Mouse (Mus musculus): ENCODE results near the gene Eif4b. TPM values are rescaled to one million over a fixed set of nuclear protein-coding genes. Genes with fewer than 3 reads are reported as not detected.

The Eif4b gene
- polyA plus RNA-seq, 1 experiment from 2014 or later = 121 TPM

GRCm38 (mm10) chr15:102146089-102146488 is 72.5 kb downstream of the Eif4b start:
- Histone ChIP-seq H3K4me2 (ENCODE audit: low read depth) (no peak overlapping the region), H3K4me3 (ENCODE audit: low read depth, low read length) (no peak overlapping the region), H3K9me3 (ENCODE audit: control insufficient read depth, low read length) (no peaks in the 10 kb centered on the region), H3K9ac (ENCODE audit: low read length) (no peak overlapping the region), H3K27ac (ENCODE audit: low read depth, low read length) (no peak overlapping the region), H3K4me1 (ENCODE audit: control insufficient read depth, insufficient read depth, low read length) (peaks cover 5% of the 10 kb centered on the region; the same call in 1 of the 2 replicates), H3K27me3 (ENCODE audit: control insufficient read depth, insufficient read depth, low read length) (peaks cover 30% of the 10 kb centered on the region), H3K36me3 (ENCODE audit: control insufficient read depth, insufficient read depth, low read length) (no peaks in the 10 kb centered on the region)
- no peak for ATAC-seq (ENCODE audit: insufficient read depth, low FRiP score, low TSS enrichment)
- 88% methylated on average over 5 of the region's 5 CpGs for WGBS
- no peak for DNase-seq (ENCODE audit: low spot score)

Other genes with a start within 250 kb of the Eif4b start
- gene Krt1, start 223.0 kb upstream of the Eif4b start, polyA plus RNA-seq (2014; fragmentation: Nextera tagmentation; extraction: Ambion mirVana) = 0.53 and 0.74 TPM in 2 replicates
- gene Krt77, start 204.1 kb upstream of the Eif4b start, polyA plus RNA-seq (2014; fragmentation: Nextera tagmentation; extraction: Ambion mirVana) = not detected in 2 replicates
- gene Krt76, start 180.9 kb upstream of the Eif4b start, polyA plus RNA-seq (2014; fragmentation: Nextera tagmentation; extraction: Ambion mirVana) = not detected in 2 replicates
- not detected in 2 replicates for gene Krt4, start 149.0 kb upstream of the Eif4b start, polyA plus RNA-seq (2014; fragmentation: Nextera tagmentation; extraction: Ambion mirVana)
- gene Krt79, start 133.4 kb upstream of the Eif4b start, polyA plus RNA-seq (2014; fragmentation: Nextera tagmentation; extraction: Ambion mirVana) = 0.21 TPM in 1 of 2 replicates, not detected in the other
- not detected in 2 replicates for gene Krt78, start 119.5 kb upstream of the Eif4b start, polyA plus RNA-seq (2014; fragmentation: Nextera tagmentation; extraction: Ambion mirVana)
- gene Krt8, start 69.3 kb upstream of the Eif4b start, polyA plus RNA-seq (2014; fragmentation: Nextera tagmentation; extraction: Ambion mirVana) = 13.1 and 13.5 TPM in 2 replicates
- 8.1 and 10.1 TPM in 2 replicates for gene Krt18, start 45.6 kb upstream of the Eif4b start, polyA plus RNA-seq (2014; fragmentation: Nextera tagmentation; extraction: Ambion mirVana)
- gene Tns2, start 26.6 kb downstream of the Eif4b start, polyA plus RNA-seq (2014; fragmentation: Nextera tagmentation; extraction: Ambion mirVana) = 11.4 and 13.2 TPM in 2 replicates
- gene Spryd3, start 62.5 kb downstream of the Eif4b start, polyA plus RNA-seq (2014; fragmentation: Nextera tagmentation; extraction: Ambion mirVana) = 15.5 and 17.0 TPM in 2 replicates
- gene Igfbp6, start 70.6 kb downstream of the Eif4b start, polyA plus RNA-seq (2014; fragmentation: Nextera tagmentation; extraction: Ambion mirVana) = 0.22 and 0.34 TPM in 2 replicates
- 0.13 and 0.22 TPM in 2 replicates for gene Soat2, start 76.8 kb downstream of the Eif4b start, polyA plus RNA-seq (2014; fragmentation: Nextera tagmentation; extraction: Ambion mirVana)
- gene Zfp740, start 129.5 kb downstream of the Eif4b start, polyA plus RNA-seq (2014; fragmentation: Nextera tagmentation; extraction: Ambion mirVana) = 65.4 and 66.9 TPM in 2 replicates
- 32.8 TPM in 2 replicates for gene Csad, start 131.0 kb downstream of the Eif4b start, polyA plus RNA-seq (2014; fragmentation: Nextera tagmentation; extraction: Ambion mirVana)
- gene Itgb7, start 158.2 kb downstream of the Eif4b start, polyA plus RNA-seq (2014; fragmentation: Nextera tagmentation; extraction: Ambion mirVana) = 0.95 and 1.3 TPM in 2 replicates
- gene Rarg, start 183.7 kb downstream of the Eif4b start, polyA plus RNA-seq (2014; fragmentation: Nextera tagmentation; extraction: Ambion mirVana) = 24.0 and 26.4 TPM in 2 replicates
- gene Gm9918, start 196.8 kb downstream of the Eif4b start, polyA plus RNA-seq (2014; fragmentation: Nextera tagmentation; extraction: Ambion mirVana) = 0.20 and 0.39 TPM in 2 replicates
- gene Mfsd5, start 205.7 kb downstream of the Eif4b start, polyA plus RNA-seq (2014; fragmentation: Nextera tagmentation; extraction: Ambion mirVana) = 59.7 and 66.7 TPM in 2 replicates
- 36.2 and 37.9 TPM in 2 replicates for gene Espl1, start 222.5 kb downstream of the Eif4b start, polyA plus RNA-seq (2014; fragmentation: Nextera tagmentation; extraction: Ambion mirVana)

Data from neural tube, embryonic 11.5 days (tissue).